Mouse (Mus musculus): ENCODE results near the gene Ccdc97. TPM values are rescaled to one million over a fixed set of nuclear protein-coding genes. Genes with fewer than 3 reads are reported as not detected.
"Not testable (repeated sequence)": the region's sequence is repeated elsewhere in the genome, so short reads cannot be mapped to it uniquely, and the experiment has no call there.

The Ccdc97 gene
- polyA plus RNA-seq, 1 experiment, result 39.0 TPM

- no peak for DNase-seq (ENCODE audit: low read depth, low spot score)
- WGBS, result 73% methylated on average over 19 of the region's 19 CpGs
Observed at GRCm38 (mm10) chr7:25725886-25726285, 7.0 kb upstream of the Ccdc97 start.

- DNase-seq (ENCODE audit: low read depth, low spot score), result not testable (repeated sequence)
Observed at GRCm38 (mm10) chr7:25721776-25722175, 2.9 kb upstream of the Ccdc97 start.

GRCm38 (mm10) chr7:25720760-25721159 is 1.9 kb upstream of the Ccdc97 start:
- WGBS, result 71% methylated on average over 5 of the region's 5 CpGs
- no peak for DNase-seq (ENCODE audit: low read depth, low spot score)

GRCm38 (mm10) chr7:25719761-25720610 is 1.1 kb upstream of the Ccdc97 start:
- no peak for DNase-seq (ENCODE audit: low read depth, low spot score)
- WGBS, result 52% methylated on average over 10 of the region's 10 CpGs

DNA sequence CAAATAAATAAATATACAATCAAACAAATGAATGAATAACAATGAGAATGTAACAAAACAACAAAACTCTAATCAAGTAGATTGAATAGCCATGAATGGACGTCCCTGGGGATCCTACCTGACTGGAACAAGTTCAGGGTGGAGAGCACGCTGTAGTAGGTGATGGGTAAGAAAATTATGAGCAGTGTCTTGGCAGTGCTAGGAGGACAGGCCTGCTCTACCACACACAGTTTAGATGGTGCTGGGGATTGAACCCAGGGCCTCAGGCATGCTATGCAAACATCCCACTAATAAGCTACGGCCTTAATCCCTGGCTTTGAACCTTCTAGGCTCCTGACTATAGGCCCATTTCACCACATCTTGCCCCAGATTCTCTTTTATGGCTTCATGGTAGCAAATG is 1.4 kb downstream of the Ccdc97 start:
- DNase-seq (ENCODE audit: low read depth, low spot score), result no peak
- whole genome bisulfite sequencing, result 82% methylated on average over 3 of the region's 3 CpGs

DNA sequence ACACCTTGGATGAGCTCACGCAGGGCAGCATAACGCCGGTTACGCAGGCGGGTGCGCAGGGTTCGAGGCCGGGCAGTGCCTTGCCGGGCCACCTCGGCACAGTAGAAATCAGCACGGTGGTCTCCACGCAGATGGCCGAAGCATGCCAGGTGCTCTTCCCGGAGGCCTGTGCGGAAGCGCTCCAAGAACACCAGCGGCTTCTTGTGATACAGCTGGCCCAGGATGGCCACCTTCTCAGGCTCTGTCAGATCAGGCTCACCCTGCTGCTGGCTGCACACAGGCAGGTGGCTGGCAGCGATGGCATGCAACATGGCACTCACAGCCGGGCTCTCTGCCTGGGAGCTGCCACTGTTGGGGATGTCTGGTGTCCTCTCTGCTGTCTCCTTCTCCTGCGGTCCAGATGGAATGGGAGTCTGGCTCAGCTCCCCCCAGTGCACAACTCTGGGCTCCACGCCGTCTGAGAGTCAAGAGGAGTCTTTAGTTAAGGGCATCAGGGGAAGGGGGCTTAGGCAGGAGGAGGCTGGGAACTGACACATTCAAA is 3.1 kb downstream of the Ccdc97 start:
- DNase-seq (ENCODE audit: low read depth, low spot score), result no peak
- 96% methylated on average over 22 of the region's 22 CpGs for WGBS

- WGBS, result 89% methylated on average over 8 of the region's 8 CpGs
- DNase-seq (ENCODE audit: low read depth, low spot score), result no peak
Observed at GRCm38 (mm10) chr7:25714581-25714980, 4.3 kb downstream of the Ccdc97 start.

DNA sequence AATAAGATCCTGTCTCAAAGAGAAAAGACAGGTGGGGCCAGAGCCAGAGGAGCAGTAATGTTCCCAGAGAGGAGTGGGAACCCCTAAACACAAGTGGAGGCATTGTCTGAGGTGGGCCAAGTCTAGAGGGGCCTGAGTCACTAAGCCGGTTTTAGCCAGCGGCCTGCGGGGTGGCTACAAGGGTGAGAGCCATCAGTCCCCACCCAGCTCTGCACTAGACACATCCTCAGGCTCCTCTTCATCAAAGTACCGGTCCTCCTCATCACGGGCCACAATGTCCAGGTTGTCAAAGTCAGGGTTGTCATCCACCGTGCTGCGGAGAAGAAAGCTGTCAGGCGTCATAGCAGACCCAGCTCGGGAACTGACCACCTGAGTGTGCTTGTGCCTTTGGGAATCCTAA is 6.1 kb downstream of the Ccdc97 start:
- DNase-seq (ENCODE audit: low read depth, low spot score), result no peak
- WGBS, result 91% methylated on average over 9 of the region's 9 CpGs

DNA sequence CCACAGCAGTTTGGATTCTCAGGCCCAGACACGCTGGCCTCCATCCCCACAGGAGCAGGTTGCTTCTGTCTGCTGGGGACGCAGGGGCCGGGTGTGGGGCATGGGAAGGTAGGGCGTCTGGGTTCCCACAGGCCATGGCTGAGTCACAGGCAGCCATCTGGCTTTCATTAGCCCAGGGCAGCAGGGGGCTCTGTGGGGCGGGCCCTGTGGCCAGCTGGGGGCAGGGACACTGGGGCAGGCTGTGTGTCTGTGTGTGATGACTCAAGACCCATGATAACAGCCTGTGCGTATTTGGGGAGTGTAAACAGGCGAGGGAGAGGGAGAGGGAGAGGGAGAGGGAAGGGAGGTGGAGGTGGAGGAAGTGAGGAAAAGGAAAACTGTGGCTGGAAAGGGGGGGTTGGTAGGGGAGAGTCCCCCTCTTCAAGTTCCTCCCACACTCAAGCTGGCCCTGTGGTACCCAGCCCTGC is 7.1 kb downstream of the Ccdc97 start:
- no peak for DNase-seq (ENCODE audit: low read depth, low spot score)
- 34% methylated on average over 7 of the region's 7 CpGs for WGBS

GRCm38 (mm10) chr7:25711165-25711564 is 7.7 kb downstream of the Ccdc97 start:
- DNase-seq (ENCODE audit: low read depth, low spot score), result no peak
- WGBS, result 68% methylated on average over 5 of the region's 5 CpGs

DNA sequence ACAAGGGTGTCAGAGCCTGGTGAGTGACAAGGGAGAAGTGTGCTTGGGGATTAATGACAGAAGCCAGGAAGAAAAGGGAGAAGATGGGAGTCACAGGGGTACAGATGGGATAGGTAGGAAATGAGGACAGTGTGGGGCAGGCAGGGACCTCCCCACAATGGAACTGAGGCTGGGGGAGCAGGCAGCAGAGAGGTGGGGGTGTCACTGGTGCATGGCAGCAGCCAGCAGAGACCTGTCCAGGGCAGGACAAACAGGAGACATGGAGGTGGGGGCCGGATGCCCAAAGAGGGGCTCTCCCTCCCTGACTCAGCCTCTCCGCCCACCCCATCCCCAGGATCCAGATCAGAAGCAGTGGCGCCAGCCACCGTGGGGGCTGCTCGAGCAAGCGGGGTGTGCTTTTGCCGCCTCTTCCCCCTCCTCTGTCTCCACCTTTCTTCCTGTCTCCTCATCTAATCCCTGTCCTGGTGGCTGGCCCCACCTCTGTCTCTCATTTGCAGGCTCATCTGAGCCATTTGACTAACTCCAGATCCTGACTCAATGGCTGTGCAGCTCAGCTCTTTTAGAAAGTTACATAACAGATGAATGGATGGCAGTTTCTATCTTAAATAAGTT is 8.3 kb downstream of the Ccdc97 start:
- WGBS, result 22% methylated on average over 7 of the region's 7 CpGs
- no peak for DNase-seq (ENCODE audit: low read depth, low spot score)

DNA sequence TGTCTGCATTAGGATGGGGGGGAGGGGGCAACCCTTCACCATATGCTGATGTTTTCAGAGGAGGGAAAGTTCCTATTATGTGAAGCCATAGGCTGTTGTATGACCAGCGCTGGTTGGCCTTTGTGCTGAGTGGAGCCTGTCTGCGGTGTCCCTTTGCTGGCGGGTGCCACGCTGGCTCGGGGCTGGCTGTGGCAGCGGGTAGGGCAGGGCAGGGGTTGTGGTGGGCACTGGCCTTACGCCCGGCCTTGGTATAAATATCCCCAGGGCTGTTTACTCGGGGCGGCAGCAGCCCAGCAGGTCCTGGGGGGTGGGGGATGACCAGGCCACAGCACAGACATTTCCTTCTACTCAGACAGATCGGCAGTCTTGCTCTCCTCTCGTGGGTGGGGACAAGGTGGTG is 8.9 kb downstream of the Ccdc97 start:
- WGBS, result 19% methylated on average over 12 of the region's 12 CpGs
- no peak for DNase-seq (ENCODE audit: low read depth, low spot score)

GRCm38 (mm10) chr7:25707581-25708292 is 11.2 kb downstream of the Ccdc97 start:
- no peak for DNase-seq (ENCODE audit: low read depth, low spot score)
- WGBS, result 58% methylated on average over 15 of the region's 15 CpGs

DNA sequence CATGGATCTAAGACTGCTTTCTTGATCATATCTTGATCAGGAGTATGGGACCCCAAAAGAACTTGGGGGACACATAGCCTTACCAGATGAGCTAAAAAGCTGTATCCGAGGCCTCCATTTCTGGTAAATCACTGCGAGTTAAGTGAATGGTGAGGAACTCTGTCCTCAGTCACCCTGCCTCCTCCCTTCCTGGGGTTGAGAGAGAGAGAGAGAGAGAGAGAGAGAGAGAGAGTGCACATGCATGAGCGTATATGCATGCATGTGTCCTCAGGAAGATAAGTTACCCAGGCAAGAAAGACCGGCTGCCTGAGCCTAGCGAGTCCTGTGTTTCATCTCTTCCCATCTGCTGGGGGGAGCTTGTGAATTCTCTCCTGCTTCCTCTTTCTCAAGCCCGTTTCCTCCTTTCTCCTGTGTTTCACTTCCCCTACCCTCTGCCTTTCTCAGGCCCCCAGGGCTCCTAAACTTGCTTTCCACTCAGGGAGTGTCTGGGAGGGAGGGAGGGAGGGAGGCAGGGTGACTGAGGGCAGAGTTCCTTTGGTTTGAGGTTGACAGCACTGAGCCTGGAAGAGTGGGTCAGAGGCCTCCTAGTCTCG is 12.2 kb downstream of the Ccdc97 start:
- 70% methylated on average over 7 of the region's 7 CpGs for WGBS

DNA sequence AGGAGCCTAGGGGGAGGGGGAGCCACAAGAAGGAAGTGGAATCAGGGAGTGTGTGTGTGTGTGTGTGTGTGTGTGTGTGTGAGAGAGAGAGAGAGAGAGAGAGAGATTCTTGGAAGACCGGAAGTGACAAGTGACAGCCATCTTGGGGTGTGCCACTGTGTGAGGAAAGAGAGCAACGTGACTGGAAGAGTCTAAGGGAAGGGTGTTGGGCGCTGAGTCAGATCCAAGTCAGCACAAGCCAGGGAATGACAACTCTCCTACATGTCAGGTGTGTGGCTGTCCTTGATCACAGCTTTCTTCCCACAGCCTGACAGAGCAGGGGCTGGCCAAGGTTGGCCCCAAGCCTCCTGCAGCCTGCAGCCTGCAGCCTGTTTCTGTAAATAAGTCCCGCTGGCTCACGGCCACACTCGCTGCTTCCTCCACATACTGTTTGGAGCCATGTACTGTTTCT is 13.1 kb downstream of the Ccdc97 start:
- 36% methylated on average over 6 of the region's 6 CpGs for WGBS
- no peak for DNase-seq (ENCODE audit: low read depth, low spot score)

More for the DNA sequence above, 12.2 kb downstream of the Ccdc97 start:
- DNase-seq (ENCODE audit: low read depth, low spot score), result no peak

- DNase-seq (ENCODE audit: low read depth, low spot score), result no peak
- WGBS, result 27% methylated on average over 37 of the region's 37 CpGs
Observed at GRCm38 (mm10) chr7:25704716-25705364, 14.0 kb downstream of the Ccdc97 start.

DNA sequence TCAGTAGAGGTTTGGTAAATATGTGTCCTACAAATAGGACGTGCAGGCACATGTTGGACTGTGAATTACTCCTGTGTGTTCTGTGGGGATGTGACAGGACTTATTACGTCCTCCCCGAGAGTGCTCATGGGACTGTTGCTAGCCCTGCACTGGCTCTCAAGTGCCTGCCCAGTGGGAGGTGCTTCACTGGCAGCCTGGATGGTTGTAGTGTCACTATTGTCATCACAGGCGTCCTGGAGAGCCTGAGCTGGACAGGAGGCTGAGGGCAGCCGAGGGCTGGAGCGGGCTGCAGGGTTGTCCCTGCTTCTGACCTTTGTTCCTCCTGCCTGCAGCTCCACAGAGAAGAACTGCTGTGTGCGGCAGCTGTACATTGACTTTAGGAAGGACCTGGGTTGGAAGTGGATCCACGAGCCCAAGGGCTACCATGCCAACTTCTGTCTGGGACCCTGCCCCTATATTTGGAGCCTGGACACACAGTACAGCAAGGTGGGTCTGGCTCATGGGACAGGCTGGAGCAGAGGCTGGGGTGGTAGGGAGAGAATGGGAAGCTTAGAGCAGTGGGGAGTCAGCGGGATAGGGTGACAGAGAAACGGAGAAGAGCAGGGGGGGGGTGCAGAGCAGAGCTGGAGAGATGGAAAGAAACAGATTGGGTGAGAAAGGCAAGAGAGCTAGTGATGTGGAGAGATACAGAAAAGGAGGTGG is 14.9 kb downstream of the Ccdc97 start:
- no peak for DNase-seq (ENCODE audit: low read depth, low spot score)
- 61% methylated on average over 10 of the region's 10 CpGs for WGBS

DNA sequence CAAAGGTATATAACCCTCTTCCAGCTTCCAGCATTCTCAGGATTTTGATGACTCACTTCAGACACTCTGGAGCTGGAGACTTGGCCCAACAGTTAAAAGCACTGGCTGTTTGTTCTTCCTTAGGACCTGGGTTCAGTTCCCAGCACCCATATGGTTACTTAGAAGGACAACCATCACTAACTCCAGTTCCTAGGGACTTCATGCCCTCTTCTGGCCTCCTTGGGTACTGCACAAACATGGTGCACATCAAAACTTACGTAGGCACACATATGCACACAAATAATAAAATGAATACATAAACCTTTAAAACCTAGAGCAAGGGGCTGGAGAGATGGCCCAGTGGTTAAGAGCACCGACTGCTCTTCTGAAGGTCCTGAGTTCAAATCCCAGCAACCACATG is 16.5 kb downstream of the Ccdc97 start:
- WGBS, result 93% methylated on average over 2 of the region's 2 CpGs
- no peak for DNase-seq (ENCODE audit: low read depth, low spot score)

GRCm38 (mm10) chr7:25700732-25701131 is 18.2 kb downstream of the Ccdc97 start:
- 83% methylated on average over 12 of the region's 12 CpGs for WGBS

More at GRCm38 (mm10) chr7:25700732-25701131, 18.2 kb downstream of the Ccdc97 start:
- no peak for DNase-seq (ENCODE audit: low read depth, low spot score)

Data from large intestine, adult 2 months (tissue).